Mouse (Mus musculus): ENCODE data around the gene Ammecr1. TPM values are rescaled to one million over a fixed set of nuclear protein-coding genes. Genes with fewer than 3 reads are reported as not detected.

Gene Ammecr1
- total RNA-seq, 1 experiment, result 10.1 TPM

GRCm38 (mm10) chrX:142837316-142837715, 129.2 kb downstream of the Ammecr1 start:
- in situ Hi-C loops (cut with MboI; ENCODE audit: low sequenced_read_pairs in 2 of 2, unreplicated experiment in 2 of 2), result no loop called here
- no peak overlapping the region for H3K27ac ChIP-seq (ENCODE audit: insufficient read depth, low read depth, low read length, poor library complexity, severe bottlenecking)
- no peak for TF ChIP-seq CHD2 (IDR thresholded peaks at IDR 0.05; ENCODE audit: low read depth, low read length)
- TF ChIP-seq ZC3H11A (IDR thresholded peaks at IDR 0.05; ENCODE audit: borderline replicate concordance, low read depth, low read length), result no peak
- TF ChIP-seq HCFC1 (IDR thresholded peaks at IDR 0.05; ENCODE audit: borderline replicate concordance, insufficient read depth, low read length), result no peak
- no peak for TF ChIP-seq MAFK (IDR thresholded peaks at IDR 0.05; ENCODE audit: insufficient read depth, low read depth, low read length)
- no peak for TF ChIP-seq ZNF384 (IDR thresholded peaks at IDR 0.05; ENCODE audit: low read depth, low read length)
- H3K4me3 ChIP-seq (ENCODE audit: insufficient read depth in 1 of 2, low read depth in 1 of 2, low read length in 2 of 2, poor library complexity in 1 of 2, severe bottlenecking in 1 of 2), result no peak overlapping the region
- H3K9ac ChIP-seq (ENCODE audit: insufficient read depth, low read depth, low read length, poor library complexity, severe bottlenecking), result no peak overlapping the region
- no peak for DNase-seq (ENCODE audit: low read depth, low spot score)
- peaks cover 2% of the 10 kb centered on the region; the same call in 1 of the 2 replicates for H3K36me3 ChIP-seq (ENCODE audit: control insufficient read depth, insufficient read depth, low read length, poor library complexity, severe bottlenecking)
- H3K4me1 ChIP-seq (ENCODE audit: control insufficient read depth in 2 of 2, insufficient read depth in 2 of 2, low read length in 2 of 2, poor library complexity in 1 of 2), result no peaks in the 10 kb centered on the region
- H3K9me3 ChIP-seq (ENCODE audit: control insufficient read depth, insufficient read depth, low read depth, low read length), result no peaks in the 10 kb centered on the region

GRCm38 (mm10) chrX:142836399-142836798, 130.1 kb downstream of the Ammecr1 start:
- DNase-seq (ENCODE audit: low read depth, low spot score), result no peak
- H3K4me3 ChIP-seq (ENCODE audit: insufficient read depth in 1 of 2, low read depth in 1 of 2, low read length in 2 of 2, poor library complexity in 1 of 2, severe bottlenecking in 1 of 2), result no peak overlapping the region
- TF ChIP-seq MAFK (IDR thresholded peaks at IDR 0.05; ENCODE audit: insufficient read depth, low read depth, low read length) (no peak), CHD2 (IDR thresholded peaks at IDR 0.05; ENCODE audit: low read depth, low read length) (no peak), ZC3H11A (IDR thresholded peaks at IDR 0.05; ENCODE audit: borderline replicate concordance, low read depth, low read length) (no peak), HCFC1 (IDR thresholded peaks at IDR 0.05; ENCODE audit: borderline replicate concordance, insufficient read depth, low read length) (no peak), ZNF384 (IDR thresholded peaks at IDR 0.05; ENCODE audit: low read depth, low read length) (no peak)
- in situ Hi-C loops (cut with MboI; ENCODE audit: low sequenced_read_pairs in 2 of 2, unreplicated experiment in 2 of 2), result no loop called here
- no peak overlapping the region for H3K9ac ChIP-seq (ENCODE audit: insufficient read depth, low read depth, low read length, poor library complexity, severe bottlenecking)
- H3K4me1 ChIP-seq (ENCODE audit: control insufficient read depth in 2 of 2, insufficient read depth in 2 of 2, low read length in 2 of 2, poor library complexity in 1 of 2), result no peaks in the 10 kb centered on the region
- H3K27ac ChIP-seq (ENCODE audit: insufficient read depth, low read depth, low read length, poor library complexity, severe bottlenecking), result no peak overlapping the region
- no peaks in the 10 kb centered on the region for H3K36me3 ChIP-seq (ENCODE audit: control insufficient read depth, insufficient read depth, low read length, poor library complexity, severe bottlenecking)
- no peaks in the 10 kb centered on the region for H3K9me3 ChIP-seq (ENCODE audit: control insufficient read depth, insufficient read depth, low read depth, low read length)

GRCm38 (mm10) chrX:142834807-142835206, 131.7 kb downstream of the Ammecr1 start:
- Histone ChIP-seq H3K4me1 (ENCODE audit: control insufficient read depth in 2 of 2, insufficient read depth in 2 of 2, low read length in 2 of 2, poor library complexity in 1 of 2) (no peaks in the 10 kb centered on the region), H3K9ac (ENCODE audit: insufficient read depth, low read depth, low read length, poor library complexity, severe bottlenecking) (no peak overlapping the region), H3K4me3 (ENCODE audit: insufficient read depth in 1 of 2, low read depth in 1 of 2, low read length in 2 of 2, poor library complexity in 1 of 2, severe bottlenecking in 1 of 2) (no peak overlapping the region), H3K9me3 (ENCODE audit: control insufficient read depth, insufficient read depth, low read depth, low read length) (no peaks in the 10 kb centered on the region), H3K27ac (ENCODE audit: insufficient read depth, low read depth, low read length, poor library complexity, severe bottlenecking) (no peak overlapping the region), H3K36me3 (ENCODE audit: control insufficient read depth, insufficient read depth, low read length, poor library complexity, severe bottlenecking) (no peaks in the 10 kb centered on the region)
- TF ChIP-seq MAFK (IDR thresholded peaks at IDR 0.05; ENCODE audit: insufficient read depth, low read depth, low read length) (no peak), CHD2 (IDR thresholded peaks at IDR 0.05; ENCODE audit: low read depth, low read length) (no peak), HCFC1 (IDR thresholded peaks at IDR 0.05; ENCODE audit: borderline replicate concordance, insufficient read depth, low read length) (no peak), ZC3H11A (IDR thresholded peaks at IDR 0.05; ENCODE audit: borderline replicate concordance, low read depth, low read length) (no peak), ZNF384 (IDR thresholded peaks at IDR 0.05; ENCODE audit: low read depth, low read length) (no peak)
- in situ Hi-C loops (cut with MboI; ENCODE audit: low sequenced_read_pairs in 2 of 2, unreplicated experiment in 2 of 2), result no loop called here
- DNase-seq (ENCODE audit: low read depth, low spot score), result no peak

GRCm38 (mm10) chrX:142833164-142833796, 133.2 kb downstream of the Ammecr1 start:
- Histone ChIP-seq H3K27ac (ENCODE audit: insufficient read depth, low read depth, low read length, poor library complexity, severe bottlenecking) (no peak overlapping the region), H3K4me3 (ENCODE audit: insufficient read depth in 1 of 2, low read depth in 1 of 2, low read length in 2 of 2, poor library complexity in 1 of 2, severe bottlenecking in 1 of 2) (no peak overlapping the region), H3K4me1 (ENCODE audit: control insufficient read depth in 2 of 2, insufficient read depth in 2 of 2, low read length in 2 of 2, poor library complexity in 1 of 2) (no peaks in the 10 kb centered on the region), H3K9ac (ENCODE audit: insufficient read depth, low read depth, low read length, poor library complexity, severe bottlenecking) (no peak overlapping the region), H3K9me3 (ENCODE audit: control insufficient read depth, insufficient read depth, low read depth, low read length) (no peaks in the 10 kb centered on the region), H3K36me3 (ENCODE audit: control insufficient read depth, insufficient read depth, low read length, poor library complexity, severe bottlenecking) (no peaks in the 10 kb centered on the region)
- no peak for DNase-seq (ENCODE audit: low read depth, low spot score)
- in situ Hi-C loops (cut with MboI; ENCODE audit: low sequenced_read_pairs in 2 of 2, unreplicated experiment in 2 of 2), result no loop called here
- no peak for TF ChIP-seq ZC3H11A (IDR thresholded peaks at IDR 0.05; ENCODE audit: borderline replicate concordance, low read depth, low read length)
- TF ChIP-seq CHD2 (IDR thresholded peaks at IDR 0.05; ENCODE audit: low read depth, low read length), result no peak
- no peak for TF ChIP-seq ZNF384 (IDR thresholded peaks at IDR 0.05; ENCODE audit: low read depth, low read length)
- no peak for TF ChIP-seq MAFK (IDR thresholded peaks at IDR 0.05; ENCODE audit: insufficient read depth, low read depth, low read length)
- no peak for TF ChIP-seq HCFC1 (IDR thresholded peaks at IDR 0.05; ENCODE audit: borderline replicate concordance, insufficient read depth, low read length)

All from ES-E14 (cell line).